Comparison of ENCODE assay signal across 11 mouse cellular contexts in the genomic region with DNA sequence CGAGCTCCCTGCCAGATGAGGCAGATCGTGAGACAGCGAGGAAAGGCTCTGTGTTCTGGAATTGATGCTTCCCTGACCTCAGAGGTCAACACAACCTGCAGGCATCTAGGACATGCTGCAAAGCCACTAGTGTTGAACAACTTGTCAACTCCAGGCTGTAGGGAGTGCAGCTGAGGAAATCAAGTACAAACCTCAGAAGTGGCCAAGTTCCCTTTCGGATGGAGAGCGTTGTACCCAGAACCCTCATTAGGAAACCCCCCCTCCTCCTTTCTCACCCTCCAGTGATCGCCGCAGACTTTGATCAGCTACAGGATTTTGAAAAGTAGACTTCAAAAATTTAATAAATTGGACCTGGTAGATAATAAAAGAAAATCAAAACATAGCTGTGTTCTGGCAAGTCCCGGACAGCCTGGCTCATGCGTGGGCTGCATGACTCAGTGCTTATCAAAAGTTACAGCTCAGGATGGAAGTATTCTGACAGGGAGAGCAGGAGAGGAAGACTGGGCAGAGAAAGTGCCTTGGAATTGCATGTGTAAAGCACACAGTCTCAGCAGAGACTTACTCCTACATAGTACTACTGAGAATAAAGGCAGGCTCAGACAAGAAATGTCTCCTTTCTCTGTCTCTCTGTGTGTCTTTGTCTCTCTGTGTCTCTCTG.
A peak's percentile ranks its signal among the peaks of the same experiment; 100 is the strongest.
DNase-seq lines count a peak whose midpoint lies in the region; ATAC-seq and TF ChIP-seq lines count a peak whose summit lies in the region.
"Had no signal": no experiment of that assay in that cellular context is flagged by ENCODE, and none has a peak within 500 bp of the region (broad histone marks: within the 10 kb centered on the region; RNA-seq: fewer than 3 reads in every experiment).

No protein-coding gene starts in this region.

- 82% methylated on average over 9 of the region's 9 CpGs for WGBS in midbrain, embryonic 10.5 days
- 75% methylated on average over 9 of the region's 9 CpGs for WGBS in forebrain, postnatal 0 days

- ATAC-seq in megakaryocyte, adult 5-6 weeks (ENCODE audit: poor library complexity, severe bottlenecking), result no peak
- ATAC-seq in forebrain, postnatal 0 days, result no peak
- ATAC-seq: liver, postnatal 0 days had no signal

- H3K4me3 ChIP-seq in megakaryocyte, embryonic 14.5 days (replicated peaks), result peak overlapping the region; percentile 38
- H3K4me3 ChIP-seq in midbrain, embryonic 10.5 days, result no peak overlapping the region
- H3K4me3 ChIP-seq in forebrain, postnatal 0 days (ENCODE audit: low read depth, low read length), result no peak overlapping the region
- H3K4me3 ChIP-seq: embryonic facial prominence, embryonic 10.5 days had no signal

- no peak overlapping the region for H3K9ac ChIP-seq in forebrain, postnatal 0 days
- H3K9ac ChIP-seq: liver, postnatal 0 days had no signal

- H3K36me3 ChIP-seq in megakaryocyte, embryonic 14.5 days (replicated peaks; ENCODE audit: low read length), result peaks cover 5% of the 10 kb centered on the region
- no peaks in the 10 kb centered on the region for H3K36me3 ChIP-seq in midbrain, embryonic 10.5 days
- H3K36me3 ChIP-seq in forebrain, postnatal 0 days (ENCODE audit: insufficient read depth), result no peaks in the 10 kb centered on the region
- H3K36me3 ChIP-seq: embryonic facial prominence, embryonic 10.5 days had no signal

- TF ChIP-seq CTCF in forebrain, postnatal 0 days (IDR thresholded peaks at IDR 0.05; ENCODE audit: low read depth), result no peak

- no peak overlapping the region for H3K27ac ChIP-seq in midbrain, embryonic 10.5 days (replicated peaks)
- no peak overlapping the region for H3K27ac ChIP-seq in forebrain, postnatal 0 days (ENCODE audit: low read depth, low read length)
- H3K27ac ChIP-seq: embryonic facial prominence, embryonic 10.5 days had no signal

- H3K27me3 ChIP-seq in megakaryocyte, embryonic 14.5 days (replicated peaks), result peaks cover 6% of the 10 kb centered on the region
- 0 out of 2 replicates have a peak, but pooled peaks cover 4% of the 10 kb centered on the region for H3K27me3 ChIP-seq in midbrain, embryonic 10.5 days (ENCODE audit: low read depth, poor library complexity, severe bottlenecking)
- H3K27me3 ChIP-seq in forebrain, postnatal 0 days (ENCODE audit: insufficient read depth, low read length), result no peaks in the 10 kb centered on the region

- H3K9me3 ChIP-seq in megakaryocyte, embryonic 14.5 days, result peaks cover 43% of the 10 kb centered on the region
- H3K9me3 ChIP-seq in midbrain, embryonic 10.5 days (replicated peaks), result no peaks in the 10 kb centered on the region
- H3K9me3 ChIP-seq in forebrain, postnatal 0 days (ENCODE audit: low read length), result no peaks in the 10 kb centered on the region
- H3K9me3 ChIP-seq: embryonic facial prominence, embryonic 10.5 days had no signal

- H3K4me2 ChIP-seq in forebrain, postnatal 0 days (ENCODE audit: low read depth), result no peak overlapping the region

- H3K4me1 ChIP-seq in megakaryocyte, embryonic 14.5 days, result peaks cover 19% of the 10 kb centered on the region
- H3K4me1 ChIP-seq in midbrain, embryonic 10.5 days, result peaks cover 9% of the 10 kb centered on the region
- no peaks in the 10 kb centered on the region for H3K4me1 ChIP-seq in forebrain, postnatal 0 days (ENCODE audit: insufficient read depth)
- H3K4me1 ChIP-seq: embryonic facial prominence, embryonic 10.5 days had no signal

- DNase-seq in adrenal gland, adult (ENCODE audit: inconsistent age in 2 of 2, low spot score in 1 of 2), result peak; percentile 28 to 49
- DNase-seq in adrenal gland, adult 8-10 months, result no peak
- DNase-seq in heart, adult 8-10 months (ENCODE audit: low spot score), result peak; percentile 20
- DNase-seq in right cerebral cortex, postnatal 36 days (ENCODE audit: low spot score in 2 of 2), result peak; percentile 37 to 43
- DNase-seq in midbrain, embryonic 10.5 days (ENCODE audit: low spot score), result no peak
- DNase-seq in forebrain, postnatal 0 days, result no peak
- DNase-seq: liver, postnatal 0 days; thymus, postnatal 4 days had no signal

Comparison
In these comparisons a context has a peak if more than half of its experiments do, and no peak if none do; other contexts are left out.
1. DNase-seq: peak in adrenal gland, adult (2 of 2), heart, adult 8-10 months (single experiment) and right cerebral cortex, postnatal 36 days (2 of 2); none in adrenal gland, adult 8-10 months (single experiment), midbrain, embryonic 10.5 days (single experiment) and forebrain, postnatal 0 days (single experiment).